Mouse (Mus musculus) MEL (cell line): ENCODE results near the gene Lemd1. TPM values are rescaled to one million over a fixed set of nuclear protein-coding genes. Genes with fewer than 3 reads are reported as not detected.

Experiments used
- DNase-seq: peaks from one replicate; pipeline ENCODE4 v3.0.0; 2011; ENCODE audit warnings: low read depth, low spot score
- H3K27ac ChIP-seq: 2 replicates; pipeline ENCODE4 v1.5.1; 2012; ENCODE audit warnings: low read depth, mild to moderate bottlenecking, control low read depth, low read length, moderate library complexity; ENCODE audit not compliant: control insufficient read depth
- H3K27me3 ChIP-seq, 2 experiments: fragments of 150-350 bp in 1 of 2; sonication (generic) in 1 of 2; 2 replicates each; pipeline ENCODE4 v1.6.1; 2012; ENCODE audit warnings: low read length in 2 of 2, mild to moderate bottlenecking in 2 of 2, improper control_type of control experiment in 1 of 2, moderate library complexity in 1 of 2; ENCODE audit not compliant: insufficient read depth in 2 of 2, control insufficient read depth in 1 of 2
- H3K36me3 ChIP-seq, 2 experiments: 2 replicates each; pipeline ENCODE4 v1.6.1; 2012 to 2014; ENCODE audit warnings: low read length in 2 of 2, improper control_type of control experiment in 1 of 2, inconsistent platforms in 1 of 2, mild to moderate bottlenecking in 1 of 2; ENCODE audit not compliant: insufficient read depth in 2 of 2, control insufficient read depth in 1 of 2
- H3K4me1 ChIP-seq, 2 experiments: fragments of 150-350 bp in 1 of 2; sonication (generic) in 1 of 2; 2 replicates each; pipeline ENCODE4 v1.6.1; 2012; ENCODE audit warnings: low read length in 2 of 2, improper control_type of control experiment in 1 of 2, mild to moderate bottlenecking in 1 of 2; ENCODE audit not compliant: insufficient read depth in 2 of 2, control insufficient read depth in 1 of 2
- H3K4me3 ChIP-seq, 2 experiments: fragments of 150-350 bp in 1 of 2; sonication (generic) in 1 of 2; 2 replicates each; pipeline ENCODE4 v1.5.1; 2012; ENCODE audit warnings: low read depth in 2 of 2, low read length in 2 of 2, mild to moderate bottlenecking in 2 of 2, moderate library complexity in 2 of 2, control low read depth in 1 of 2, improper control_type of control experiment in 1 of 2; ENCODE audit not compliant: control insufficient read depth in 1 of 2, insufficient read depth in 1 of 2
- H3K79me2 ChIP-seq: 2 replicates; pipeline ENCODE4 v1.6.1; 2012; ENCODE audit warnings: mild to moderate bottlenecking, low read length, moderate library complexity; ENCODE audit not compliant: control insufficient read depth, poor library complexity, insufficient read depth
- H3K9ac ChIP-seq: 2 replicates; pipeline ENCODE4 v1.6.1; 2012; ENCODE audit warnings: low read depth, mild to moderate bottlenecking, control low read depth, low read length, moderate library complexity; ENCODE audit not compliant: control insufficient read depth, poor library complexity, severe bottlenecking
- H3K9me3 ChIP-seq: fragments of 150-350 bp; sonication (generic); replicated peaks from 2 replicates; pipeline ENCODE4 v1.6.1; 2012; ENCODE audit warnings: mild to moderate bottlenecking, low read length, improper control_type of control experiment, moderate library complexity; ENCODE audit not compliant: insufficient read depth
- E2F4 ChIP-seq: IDR thresholded peaks from 2 replicates; pipeline ENCODE4 v1.6.1; 2011; ENCODE audit warnings: low read depth, low read length, improper control_type of control experiment, borderline replicate concordance
- GABPA ChIP-seq: IDR thresholded peaks from 2 replicates; pipeline ENCODE4 v1.6.1; 2012; ENCODE audit warnings: low read depth, mild to moderate bottlenecking, inconsistent platforms, low read length, improper control_type of control experiment, moderate library complexity
- GATA1 ChIP-seq: IDR thresholded peaks from 2 replicates; pipeline ENCODE4 v1.6.1; 2011; ENCODE audit warnings: low read depth, low read length, improper control_type of control experiment
- HCFC1 ChIP-seq: IDR thresholded peaks from 2 replicates; pipeline ENCODE4 v1.6.1; 2012; ENCODE audit warnings: low read depth, mild to moderate bottlenecking, inconsistent platforms, low read length, improper control_type of control experiment, moderate library complexity
- JUND ChIP-seq: IDR thresholded peaks from 2 replicates; pipeline ENCODE4 v1.6.1; 2011; ENCODE audit warnings: low read depth, mild to moderate bottlenecking, improper control_type of control experiment, low read length
- KAT2A ChIP-seq: conservative IDR thresholded peaks from 2 replicates; pipeline ENCODE4 v1.6.1; 2012; ENCODE audit warnings: low read depth, low read length, improper control_type of control experiment, inconsistent platforms
- NRF1 ChIP-seq: IDR thresholded peaks from 2 replicates; pipeline ENCODE4 v1.6.1; 2014; ENCODE audit warnings: low read depth, mild to moderate bottlenecking, inconsistent platforms, low read length, improper control_type of control experiment, moderate library complexity; ENCODE audit not compliant: poor library complexity, insufficient read depth, severe bottlenecking
- RAD21 ChIP-seq: IDR thresholded peaks from 2 replicates; pipeline ENCODE4 v1.6.1; 2011; ENCODE audit warnings: mild to moderate bottlenecking, low read depth, low read length, improper control_type of control experiment
- SMC3 ChIP-seq: IDR thresholded peaks from 2 replicates; pipeline ENCODE4 v1.6.1; 2011; ENCODE audit warnings: low read depth, low read length, improper control_type of control experiment
- TBP ChIP-seq: IDR thresholded peaks from 2 replicates; pipeline ENCODE4 v1.8.0; 2011; ENCODE audit warnings: low read depth, low read length, improper control_type of control experiment
- USF1 ChIP-seq: IDR thresholded peaks from 2 replicates; pipeline ENCODE4 v1.6.1; 2014; ENCODE audit warnings: low read depth, mild to moderate bottlenecking, inconsistent platforms, low read length, improper control_type of control experiment, moderate library complexity
- polyA plus RNA-seq, 2 experiments: library from polyadenylated mRNA; stranded (reverse) in 1 of 2; unstranded in 1 of 2; fragments of >175 nt in 1 of 2; fragments of >200 nt in 1 of 2; gene quantifications; 2 replicates each; pipeline versions ENCODE4 v1.2.1 to v1.2.4; 2012; ENCODE audit warnings: low replicate concordance in 2 of 2, low read depth in 1 of 2; ENCODE audit not compliant: insufficient read length in 2 of 2, insufficient read depth in 1 of 2, missing spikeins in 1 of 2
- total RNA-seq: library from RNA; depleted of rRNA; stranded (reverse); fragments of 300-350 nt; gene quantifications from 2 replicates; pipeline ENCODE4 v1.2.3, GENCODE M21; 2012

Lemd1 gene
- total and polyA plus RNA-seq, 3 experiments = not detected

GRCm38 (mm10) chr1:132158741-132159140, 32.5 kb upstream of the Lemd1 start:
- TF ChIP-seq RAD21 (no peak), TBP (no peak), GABPA (no peak), E2F4 (no peak), SMC3 (no peak), NRF1 (no peak)
- Histone ChIP-seq H3K27me3 (peaks cover 4 to 8% of the 10 kb centered on the region in 2 experiments; a peak in 3 of 4 replicates), H3K36me3 (no peaks in the 10 kb centered on the region; a peak in 1 of 4 replicates), H3K9ac (no peak overlapping the region), H3K4me1 (no peaks in the 10 kb centered on the region), H3K4me3 (no peak overlapping the region), H3K27ac (no peak overlapping the region), H3K79me2 (no peaks in the 10 kb centered on the region), H3K9me3 (no peaks in the 10 kb centered on the region)
- DNase-seq = no peak

- DNase-seq = no peak
- Histone ChIP-seq H3K27me3 (peaks cover 6 to 8% of the 10 kb centered on the region in 2 experiments; a peak in 3 of 4 replicates), H3K79me2 (no peaks in the 10 kb centered on the region), H3K9me3 (no peaks in the 10 kb centered on the region), H3K9ac (no peak overlapping the region), H3K27ac (no peak overlapping the region), H3K4me3 (no peak overlapping the region), H3K4me1 (no peaks in the 10 kb centered on the region), H3K36me3 (no peaks in the 10 kb centered on the region; a peak in 1 of 4 replicates)
- TF ChIP-seq HCFC1 (no peak), GATA1 (no peak)
These were observed 31.6 kb upstream of the Lemd1 start for GRCm38 (mm10) chr1:132159681-132160080.

GRCm38 (mm10) chr1:132161211-132161880, 29.9 kb upstream of the Lemd1 start:
- H3K9ac ChIP-seq = no peak overlapping the region
- no peaks in the 10 kb centered on the region; a peak in 1 of 4 replicates for H3K36me3 ChIP-seq
- no peak overlapping the region for H3K27ac ChIP-seq
- peaks cover 6 to 8% of the 10 kb centered on the region in 2 experiments; a peak in 3 of 4 replicates for H3K27me3 ChIP-seq
- H3K4me3 ChIP-seq = no peak overlapping the region
- H3K9me3 ChIP-seq = no peaks in the 10 kb centered on the region
- TF ChIP-seq USF1 (no peak), KAT2A (no peak), JUND (no peak)
- no peaks in the 10 kb centered on the region for H3K4me1 ChIP-seq
- no peaks in the 10 kb centered on the region for H3K79me2 ChIP-seq
- DNase-seq = no peak
